8 mouse cellular contexts compared by ENCODE assay signal in genomic region chr16:84734806-84735165, GRCm38 (mm10). TPM values are rescaled to one million over a fixed set of nuclear protein-coding genes. Genes with fewer than 3 reads are reported as not detected.
DNase-seq lines count a peak whose midpoint lies in the region; ATAC-seq lines count a peak whose summit lies in the region.

No protein-coding gene starts in this region.

- H3K4me1 ChIP-seq in heart, embryonic 14.5 days (ENCODE audit: control insufficient read depth in 2 of 2, insufficient read depth in 2 of 2, low read length in 2 of 2) = peaks cover 4 to 7% of the 10 kb centered on the region in 2 experiments
- peaks cover 5% of the 10 kb centered on the region for H3K4me1 ChIP-seq in hindbrain, embryonic 12.5 days
- H3K4me1 ChIP-seq in midbrain, embryonic 11.5 days (ENCODE audit: control insufficient read depth, insufficient read depth, low read length) = peaks cover 5% of the 10 kb centered on the region

- peaks cover 30% of the 10 kb centered on the region for H3K36me3 ChIP-seq in heart, embryonic 14.5 days (ENCODE audit: control insufficient read depth, insufficient read depth, low read length)
- peaks cover 21% of the 10 kb centered on the region for H3K36me3 ChIP-seq in hindbrain, embryonic 12.5 days
- H3K36me3 ChIP-seq in midbrain, embryonic 11.5 days (ENCODE audit: control insufficient read depth, insufficient read depth, low read length) = peaks cover 3% of the 10 kb centered on the region

- H3K4me3 ChIP-seq in heart, embryonic 14.5 days (ENCODE audit: control insufficient read depth in 1 of 2, insufficient read depth in 1 of 2, low read depth in 1 of 2, low read length in 2 of 2) = peak overlapping the region; percentile 67 to 82
- H3K4me3 ChIP-seq in hindbrain, embryonic 12.5 days = peak overlapping the region; percentile 78
- peak overlapping the region; percentile 82 for H3K4me3 ChIP-seq in midbrain, embryonic 11.5 days (ENCODE audit: low read depth, low read length)

- H3K9ac ChIP-seq in heart, embryonic 14.5 days (ENCODE audit: low read length) = peak overlapping the region; percentile 87
- H3K9ac ChIP-seq in hindbrain, embryonic 12.5 days = peak overlapping the region; percentile 79
- peak overlapping the region; percentile 88 for H3K9ac ChIP-seq in midbrain, embryonic 11.5 days (ENCODE audit: low read length)

- no peak for DNase-seq in heart, adult 9 months (ENCODE audit: low spot score in 2 of 2)
- DNase-seq in midbrain, embryonic 11.5 days (ENCODE audit: low spot score, missing footprints) = no peak
- no peak for DNase-seq in right cerebral cortex, postnatal 14 days
- DNase-seq in kidney, postnatal 14 days = no peak
- no peak for DNase-seq in thymus, postnatal 0 days (ENCODE audit: low spot score)

- H3K27me3 ChIP-seq in heart, embryonic 14.5 days (ENCODE audit: control insufficient read depth, insufficient read depth, low read length) = no peaks in the 10 kb centered on the region
- H3K27me3 ChIP-seq in hindbrain, embryonic 12.5 days = no peaks in the 10 kb centered on the region
- H3K27me3 ChIP-seq in midbrain, embryonic 11.5 days (ENCODE audit: control insufficient read depth, insufficient read depth, low read length) = no peaks in the 10 kb centered on the region

- no peaks in the 10 kb centered on the region for H3K9me3 ChIP-seq in heart, embryonic 14.5 days (ENCODE audit: control insufficient read depth, low read length)
- H3K9me3 ChIP-seq in hindbrain, embryonic 12.5 days (replicated peaks) = no peaks in the 10 kb centered on the region
- H3K9me3 ChIP-seq in midbrain, embryonic 11.5 days (ENCODE audit: control insufficient read depth, low read length) = no peaks in the 10 kb centered on the region

- H3K4me2 ChIP-seq in heart, embryonic 14.5 days (ENCODE audit: low read length) = peak overlapping the region; percentile 82
- H3K4me2 ChIP-seq in hindbrain, embryonic 12.5 days (replicated peaks) = peak overlapping the region; percentile 62
- H3K4me2 ChIP-seq in midbrain, embryonic 11.5 days = peak overlapping the region; percentile 48

- H3K27ac ChIP-seq in heart, embryonic 14.5 days (replicated peaks in 1 of 2; ENCODE audit: control insufficient read depth in 1 of 2, insufficient read depth in 1 of 2, low read depth in 2 of 2, low read length in 2 of 2) = peak overlapping the region in 1 of 2 experiments; percentile 82; a peak in 2 of 4 replicates
- no peak overlapping the region for H3K27ac ChIP-seq in hindbrain, embryonic 12.5 days
- H3K27ac ChIP-seq in midbrain, embryonic 11.5 days (ENCODE audit: low read depth, low read length) = no peak overlapping the region

- 0% methylated on average over 15 of the region's 15 CpGs for WGBS in heart, embryonic 14.5 days
- under 1% methylated on average over 15 of the region's 15 CpGs for WGBS in hindbrain, embryonic 12.5 days
- WGBS in midbrain, embryonic 11.5 days = 2% methylated on average over 15 of the region's 15 CpGs

- ATAC-seq in heart, embryonic 14.5 days (ENCODE audit: insufficient number of reproducible peaks, insufficient read depth, low FRiP score, low read depth) = no peak
- ATAC-seq in activated CD4-positive, CD25-positive, alpha-beta regulatory T cell, adult 4 months = peak; percentile 11
- ATAC-seq in hindbrain, embryonic 12.5 days (ENCODE audit: low FRiP score) = peak; percentile 78
- peak; percentile 75 for ATAC-seq in midbrain, embryonic 11.5 days (ENCODE audit: low FRiP score)

RNA-seq across cellular contexts. Expression of gene Mrpl39, which starts 0.8 kb away (rescaled TPM):
- 52.3 and 54.5 TPM in 2 replicates for polyA plus RNA-seq in heart, embryonic 14.5 days (2014; fragmentation: Nextera tagmentation; extraction: Ambion mirVana)
- 10 to 100 TPM; 22.8 to 25.8 TPM for polyA plus RNA-seq in activated CD4-positive, CD25-positive, alpha-beta regulatory T cell, adult 4 months (2017; shearing (Covaris generic))
- 42.7 and 47.0 TPM in 2 replicates for polyA plus RNA-seq in hindbrain, embryonic 12.5 days (2016; fragmentation: Nextera tagmentation; extraction: Ambion mirVana)
- polyA plus RNA-seq in midbrain, embryonic 11.5 days (2014; fragmentation: Nextera tagmentation; extraction: Ambion mirVana) = 60.2 and 60.4 TPM in 2 replicates
- polyA plus RNA-seq in thymus, postnatal 0 days (2015; fragmentation: Nextera tagmentation; extraction: Ambion mirVana) = 46.2 and 57.5 TPM in 2 replicates

RNA-seq across cellular contexts. Expression of gene Jam2, which starts 39.1 kb away (rescaled TPM):
- polyA plus RNA-seq in heart, embryonic 14.5 days (2014; fragmentation: Nextera tagmentation; extraction: Ambion mirVana) = 10.3 and 10.8 TPM in 2 replicates
- not detected for polyA plus RNA-seq in activated CD4-positive, CD25-positive, alpha-beta regulatory T cell, adult 4 months (2017; shearing (Covaris generic))
- polyA plus RNA-seq in hindbrain, embryonic 12.5 days (2016; fragmentation: Nextera tagmentation; extraction: Ambion mirVana) = 45.3 and 47.8 TPM in 2 replicates
- polyA plus RNA-seq in midbrain, embryonic 11.5 days (2014; fragmentation: Nextera tagmentation; extraction: Ambion mirVana) = 95.1 and 102 TPM in 2 replicates
- 2.7 and 4.0 TPM in 2 replicates for polyA plus RNA-seq in thymus, postnatal 0 days (2015; fragmentation: Nextera tagmentation; extraction: Ambion mirVana)
